Mouse (Mus musculus) G1E-ER4 (cell line): ENCODE data around the gene Dop1b. TPM values are rescaled to one million over a fixed set of nuclear protein-coding genes. Genes with fewer than 3 reads are reported as not detected.
A peak's percentile ranks its signal among the peaks of the same experiment; 100 is the strongest.

Experiments used
- GATA1 ChIP-seq: IDR thresholded peaks from one replicate; pipeline ENCODE4 v1.8.0; 2012; ENCODE audit warnings: low read length, inconsistent platforms
- polyA plus RNA-seq: library from polyadenylated mRNA; stranded (reverse); fragments of >175 nt; gene quantifications from 2 replicates; pipeline ENCODE4 v1.2.3, GENCODE M21; 2012

Dop1b gene
- polyA plus RNA-seq, 1 experiment = 0.59 TPM

GRCm38 (mm10) chr16:93797841-93798492 lies 86.3 kb downstream of the Dop1b start:
- TF ChIP-seq GATA1 = no peak

GRCm38 (mm10) chr16:93798623-93799022 lies 86.9 kb downstream of the Dop1b start:
- TF ChIP-seq GATA1 = no peak

DNA sequence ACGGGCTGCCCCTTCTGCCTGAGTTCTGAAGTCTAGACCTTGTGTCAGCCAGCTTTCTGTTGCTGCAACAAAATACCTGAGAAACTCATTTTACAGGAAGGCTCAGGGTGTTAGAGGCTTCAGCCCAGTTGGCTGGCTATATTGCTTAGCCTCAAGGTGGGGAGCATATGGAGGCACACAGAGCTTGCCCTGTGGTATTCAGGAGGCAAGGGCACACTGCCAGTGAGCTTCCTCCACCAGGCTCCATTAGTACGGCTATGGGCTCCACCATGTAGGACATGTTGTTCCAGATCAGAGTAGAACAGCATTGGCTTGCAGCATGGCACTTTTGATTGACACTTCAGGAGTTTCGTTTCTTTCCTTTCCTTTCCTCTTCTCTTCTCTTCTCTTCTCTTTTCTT lies 87.4 kb downstream of the Dop1b start:
- no peak for TF ChIP-seq GATA1

DNA sequence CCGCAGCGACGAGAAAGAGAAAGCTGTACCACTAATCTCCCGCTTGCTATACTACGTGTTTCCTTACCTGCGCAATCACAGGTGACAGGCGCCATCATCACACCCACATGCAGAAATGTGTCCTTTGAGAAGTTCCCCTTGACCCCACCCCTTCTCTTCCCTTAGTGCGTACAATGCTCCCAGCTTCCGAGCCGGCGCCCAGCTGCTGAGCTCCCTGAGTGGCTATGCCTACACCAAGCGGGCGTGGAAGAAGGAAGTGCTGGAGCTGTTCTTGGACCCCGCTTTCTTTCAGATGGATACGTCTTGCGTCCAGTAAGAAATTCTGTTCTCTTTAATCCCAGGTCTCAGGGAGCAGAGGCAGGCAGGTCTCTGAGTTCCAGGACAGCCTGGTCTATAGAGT lies 88.2 kb downstream of the Dop1b start:
- TF ChIP-seq GATA1 = no peak

DNA sequence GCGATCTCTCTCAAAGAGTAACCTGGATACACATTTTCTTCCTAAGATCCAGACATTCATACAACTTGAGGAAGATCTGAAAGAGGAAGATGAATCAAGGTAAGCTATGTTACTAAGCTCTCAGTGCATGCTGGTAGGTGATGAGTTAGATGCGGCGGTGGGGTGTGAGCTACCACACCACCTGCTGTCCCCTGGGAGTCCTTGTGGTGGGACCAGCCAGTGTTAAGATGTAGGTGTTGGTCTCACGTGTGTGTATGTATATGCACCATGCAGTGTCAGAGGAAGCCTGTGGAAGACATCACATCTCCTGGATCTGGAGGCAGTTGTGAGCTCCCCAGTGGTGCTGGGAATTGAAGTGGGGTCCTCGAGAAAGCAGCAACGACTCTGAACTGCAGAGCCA lies 95.5 kb downstream of the Dop1b start:
- no peak for TF ChIP-seq GATA1

DNA sequence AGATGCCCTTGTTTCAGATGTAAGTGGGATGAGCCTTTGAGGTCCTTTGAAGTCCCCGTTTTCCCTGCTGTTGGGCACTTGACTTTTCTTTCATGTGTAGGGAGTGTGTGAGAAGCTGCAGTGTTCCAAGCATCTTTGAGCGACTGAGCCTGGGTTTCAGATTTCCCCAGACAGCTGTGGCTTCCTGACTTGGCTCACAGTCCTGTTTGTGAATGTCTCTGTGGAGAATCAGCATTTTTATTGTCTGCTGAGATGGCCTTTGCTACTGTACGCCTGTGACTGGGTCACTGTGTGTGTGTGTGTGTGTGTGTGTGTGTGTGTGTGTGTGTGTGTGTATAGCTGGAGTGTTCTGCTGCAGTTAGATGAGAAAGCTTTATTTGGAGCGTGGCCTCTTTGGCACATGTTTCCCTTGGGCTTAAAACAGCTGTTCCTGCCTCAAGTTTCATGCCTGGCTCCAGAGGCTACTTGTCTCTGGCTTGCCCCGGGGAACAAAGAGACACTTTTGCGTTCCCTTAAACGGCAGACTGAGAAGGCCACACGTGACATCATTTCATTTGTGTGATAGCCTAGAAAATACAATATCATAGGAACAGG lies 96.4 kb downstream of the Dop1b start:
- TF ChIP-seq GATA1 = no peak

GRCm38 (mm10) chr16:93815856-93816736 lies 104.4 kb downstream of the Dop1b start:
- TF ChIP-seq GATA1 = no peak

DNA sequence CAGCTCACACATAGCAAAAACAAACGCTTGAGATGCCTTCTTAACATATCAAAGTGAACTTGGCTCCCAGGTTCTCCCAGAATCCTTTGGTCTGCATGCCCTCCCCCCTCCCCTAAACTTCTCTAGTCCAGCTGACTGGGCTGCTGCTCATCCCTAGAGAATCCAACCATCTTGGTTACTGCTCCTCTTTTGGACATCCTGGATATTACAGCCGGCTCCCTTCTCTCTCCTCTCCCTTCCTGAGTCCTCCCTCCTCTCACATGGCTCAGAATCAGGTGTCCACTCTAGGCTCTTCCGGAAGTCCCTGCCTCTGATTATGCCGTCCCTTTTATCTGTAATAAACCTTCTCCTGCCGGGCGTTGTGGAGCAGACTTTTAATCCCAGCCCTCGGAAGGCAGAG lies 105.2 kb downstream of the Dop1b start:
- TF ChIP-seq GATA1 = no peak

DNA sequence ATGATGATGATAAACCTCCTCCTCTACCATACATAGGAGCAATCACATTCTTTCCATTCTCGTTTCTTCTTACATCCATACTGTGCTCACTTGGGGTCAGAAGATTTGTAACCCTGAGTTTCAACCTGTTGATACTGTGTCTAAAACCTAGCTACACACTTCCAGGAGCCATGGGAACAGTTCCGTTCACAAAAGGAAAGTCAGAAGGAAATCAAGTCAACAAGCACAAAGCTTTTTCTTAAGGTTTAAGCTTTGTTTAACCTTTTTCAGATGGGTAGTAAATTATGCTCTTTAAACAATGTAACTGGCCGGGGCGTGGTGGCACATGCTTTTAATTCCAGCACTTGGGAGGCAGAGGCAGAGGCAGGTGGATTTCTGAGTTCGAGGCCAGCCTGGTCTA lies 105.7 kb downstream of the Dop1b start:
- no peak for TF ChIP-seq GATA1

DNA sequence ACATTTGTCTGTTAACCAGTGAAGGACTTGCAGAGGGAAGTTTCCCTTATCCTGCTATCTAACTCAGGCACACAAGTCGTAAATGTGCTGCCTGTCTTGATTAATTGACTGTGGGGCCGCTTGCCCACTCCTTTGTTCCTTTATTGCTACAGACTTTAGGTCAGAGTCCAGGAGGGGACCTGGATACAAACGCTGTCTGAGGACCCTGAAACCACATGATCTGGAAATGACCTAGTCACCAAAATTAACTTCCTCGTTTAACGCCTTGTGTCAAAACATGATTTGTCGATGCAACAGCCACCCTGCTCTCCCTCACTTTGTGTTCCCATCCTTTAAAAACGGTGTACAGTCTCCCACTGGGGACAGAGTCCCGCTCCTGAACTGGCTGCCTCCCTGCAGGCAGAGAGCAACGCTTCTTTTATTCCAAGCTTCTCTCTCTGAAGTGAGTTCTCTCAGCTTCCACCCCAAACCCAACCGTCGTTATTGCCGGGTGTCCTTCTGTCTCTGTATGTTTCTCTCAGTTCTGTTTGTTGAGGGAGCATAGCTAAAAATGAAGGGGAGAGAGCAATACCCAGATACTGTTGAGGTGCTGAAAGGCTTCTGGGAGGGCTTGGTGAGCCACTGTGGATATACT lies 107.1 kb downstream of the Dop1b start:
- peak; percentile 45 for TF ChIP-seq GATA1

- no peak for TF ChIP-seq GATA1
Measured at GRCm38 (mm10) chr16:93819325-93819696, 107.6 kb downstream of the Dop1b start.

DNA sequence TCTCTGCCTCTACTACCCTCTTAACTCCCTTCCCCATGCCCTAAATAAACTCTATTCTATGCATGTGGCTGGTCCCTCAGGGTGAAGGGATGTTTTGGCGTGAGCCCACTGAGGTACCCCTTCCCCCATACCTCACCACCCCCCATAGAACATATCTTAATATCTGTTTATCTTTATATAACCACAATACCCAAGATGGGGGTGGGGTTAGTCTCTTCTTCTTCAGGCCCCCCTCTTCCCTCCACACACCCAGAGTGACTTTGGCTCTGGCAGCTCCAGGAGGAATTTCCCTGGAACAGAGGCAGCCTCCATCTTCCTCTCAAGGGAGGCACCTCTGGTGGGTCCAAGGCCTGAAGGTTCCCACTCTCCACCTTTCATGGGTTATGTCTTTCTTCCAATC lies 108.3 kb downstream of the Dop1b start:
- no peak for TF ChIP-seq GATA1

GRCm38 (mm10) chr16:93821706-93822105 lies 110.0 kb downstream of the Dop1b start:
- TF ChIP-seq GATA1 = no peak

- TF ChIP-seq GATA1 = no peak
Measured at GRCm38 (mm10) chr16:93824799-93825198, 113.1 kb downstream of the Dop1b start.

- TF ChIP-seq GATA1 = no peak
Measured at GRCm38 (mm10) chr16:93825463-93825862, 113.8 kb downstream of the Dop1b start.

DNA sequence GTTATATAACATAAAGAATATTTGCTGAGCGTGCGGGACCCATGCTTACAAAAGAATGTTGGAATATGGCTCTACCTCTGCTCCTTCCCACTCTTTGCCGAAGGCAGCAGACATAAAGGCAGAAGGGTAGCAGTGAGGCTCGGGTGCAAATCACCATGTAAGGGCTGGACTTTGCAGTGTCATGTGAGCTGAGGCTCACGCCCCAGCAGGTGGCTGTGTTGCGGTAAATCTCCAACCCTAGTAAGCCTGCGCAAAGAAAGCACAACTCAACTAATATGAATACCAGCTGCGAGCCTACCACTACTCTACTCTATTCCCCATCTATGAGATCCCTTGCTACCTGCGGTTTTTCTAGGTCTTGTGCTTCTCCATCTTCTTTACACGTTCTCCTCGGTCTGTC lies 114.3 kb downstream of the Dop1b start:
- TF ChIP-seq GATA1 = no peak
